Mouse (Mus musculus) bone marrow macrophage, adult 2 months (primary cell): Measurements from ENCODE around the gene Spem2. TPM values are rescaled to one million over a fixed set of nuclear protein-coding genes. Genes with fewer than 3 reads are reported as not detected.

Experiments
- H3K27ac ChIP-seq: 2 replicates; pipeline ENCODE4 v1.5.1; 2012; ENCODE audit warnings: low read depth, low read length; ENCODE audit not compliant: insufficient read depth
- H3K4me1 ChIP-seq: 2 replicates; pipeline ENCODE4 v1.6.1; 2012; ENCODE audit warnings: low read length; ENCODE audit not compliant: control insufficient read depth, insufficient read depth
- H3K4me3 ChIP-seq: 2 replicates; pipeline ENCODE4 v1.5.1; 2012; ENCODE audit warnings: mild to moderate bottlenecking, low read length, moderate library complexity; ENCODE audit not compliant: insufficient read depth
- CTCF ChIP-seq: IDR thresholded peaks from 2 replicates; pipeline ENCODE4 v1.5.1; 2012; ENCODE audit warnings: low read depth, mild to moderate bottlenecking, low read length, moderate library complexity
- POLR2A ChIP-seq: IDR thresholded peaks from 2 replicates; pipeline ENCODE4 v1.6.1; 2012; ENCODE audit warnings: mild to moderate bottlenecking, low read depth, low read length, borderline replicate concordance
- polyA plus RNA-seq: library from polyadenylated mRNA; stranded (reverse); fragments of >200 nt; gene quantifications from 2 replicates; pipeline ENCODE4 v1.2.4, GENCODE M21; 2012; ENCODE audit not compliant: missing spikeins, insufficient read depth, insufficient read length

Gene Spem2
- polyA plus RNA-seq, 1 experiment = not detected

DNA sequence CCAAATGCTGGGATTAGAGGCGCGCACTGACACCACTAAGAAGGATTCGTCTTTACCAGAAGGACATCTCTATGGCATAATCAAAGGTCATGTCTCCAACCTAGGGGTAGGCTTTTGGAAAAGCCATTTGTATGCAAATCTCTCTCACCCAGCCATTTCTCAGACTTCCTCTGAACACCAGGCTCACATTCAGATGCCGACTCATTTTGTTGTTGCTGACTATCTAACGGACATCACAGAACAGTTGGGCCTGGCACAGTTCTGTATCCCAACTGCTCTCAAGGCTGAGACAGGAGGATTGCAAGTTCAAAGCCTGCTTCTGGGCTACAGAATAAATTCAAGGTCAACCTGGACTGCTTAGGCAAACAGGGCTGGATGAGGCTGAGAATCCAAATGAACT is 31.0 kb downstream of the Spem2 start:
- Histone ChIP-seq H3K4me1 (peaks cover 8% of the 10 kb centered on the region; the same call in 1 of the 2 replicates), H3K4me3 (no peak overlapping the region), H3K27ac (no peak overlapping the region)
- TF ChIP-seq POLR2A (no peak), CTCF (no peak)

DNA sequence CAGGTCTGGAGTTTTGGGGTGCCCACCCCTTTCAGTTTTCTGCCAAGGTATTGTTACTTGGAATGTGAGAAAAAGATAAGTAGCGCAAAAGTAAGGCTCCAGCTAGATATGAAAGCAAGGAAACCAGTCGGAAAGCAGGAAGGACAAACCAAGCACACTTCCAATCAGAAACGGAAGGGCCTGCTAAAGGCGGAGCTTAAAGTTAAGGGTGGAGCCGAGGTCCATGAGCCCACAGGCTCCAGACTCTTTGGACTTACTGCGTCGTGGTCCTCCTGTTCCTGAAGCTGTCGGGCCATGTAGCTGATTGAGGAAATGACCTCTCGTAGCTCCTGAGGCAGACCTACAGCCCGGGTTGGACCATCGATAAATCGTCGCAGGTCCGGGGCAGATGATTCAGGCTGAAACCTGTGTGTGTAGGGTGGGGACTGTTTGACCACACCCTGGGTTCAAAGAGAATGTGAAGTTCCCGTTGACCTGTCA is 33.4 kb downstream of the Spem2 start:
- Histone ChIP-seq H3K4me1 (peaks cover 6% of the 10 kb centered on the region; the same call in 1 of the 2 replicates), H3K27ac (no peak overlapping the region), H3K4me3 (peak overlapping the region; percentile 44)
- TF ChIP-seq POLR2A (no peak), CTCF (no peak)

DNA sequence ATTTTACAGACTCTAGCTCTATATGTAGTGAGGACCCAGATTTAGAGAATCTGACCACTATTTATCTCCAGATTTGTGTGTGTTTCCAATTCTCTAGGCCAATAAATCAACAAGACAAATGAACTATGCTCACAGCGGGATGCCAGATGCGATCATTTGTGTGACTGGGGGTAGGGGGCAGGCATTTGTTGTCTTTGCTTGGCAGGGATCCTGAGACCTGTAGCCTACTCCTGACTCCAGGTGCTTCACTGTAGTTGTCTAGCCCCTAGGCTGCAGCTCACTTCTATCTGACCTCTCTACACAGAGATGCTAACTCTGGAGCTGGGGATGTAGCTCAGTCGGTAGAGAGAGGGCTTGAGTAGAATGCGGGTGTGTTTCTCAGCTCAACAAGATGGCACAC is 36.4 kb downstream of the Spem2 start:
- Histone ChIP-seq H3K4me1 (peaks cover 6% of the 10 kb centered on the region; the same call in 1 of the 2 replicates), H3K27ac (no peak overlapping the region), H3K4me3 (no peak overlapping the region)
- TF ChIP-seq POLR2A = no peak
- no peak for TF ChIP-seq CTCF

DNA sequence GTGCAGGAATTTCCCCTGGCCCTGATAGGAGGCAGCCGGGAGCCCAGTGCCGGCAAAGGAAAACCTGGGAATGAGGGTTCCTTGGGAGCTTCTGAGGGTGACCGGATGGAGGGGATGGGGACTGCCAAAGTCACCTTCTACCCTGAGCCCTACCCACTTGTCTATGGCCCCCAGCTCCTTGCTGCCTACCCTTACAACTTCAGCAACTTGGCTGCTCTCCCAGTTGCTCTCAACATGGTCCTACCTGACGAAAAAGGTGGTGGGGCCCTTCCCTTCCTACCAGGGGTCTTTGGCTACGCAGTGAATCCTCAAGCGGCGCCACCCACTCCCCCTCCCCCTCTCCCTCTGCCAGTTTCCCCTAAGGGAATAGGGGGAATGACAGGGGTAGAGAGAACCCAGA is 39.3 kb downstream of the Spem2 start:
- Histone ChIP-seq H3K4me3 (no peak overlapping the region), H3K4me1 (peaks cover 14% of the 10 kb centered on the region), H3K27ac (no peak overlapping the region)
- TF ChIP-seq CTCF (no peak), POLR2A (no peak)

DNA sequence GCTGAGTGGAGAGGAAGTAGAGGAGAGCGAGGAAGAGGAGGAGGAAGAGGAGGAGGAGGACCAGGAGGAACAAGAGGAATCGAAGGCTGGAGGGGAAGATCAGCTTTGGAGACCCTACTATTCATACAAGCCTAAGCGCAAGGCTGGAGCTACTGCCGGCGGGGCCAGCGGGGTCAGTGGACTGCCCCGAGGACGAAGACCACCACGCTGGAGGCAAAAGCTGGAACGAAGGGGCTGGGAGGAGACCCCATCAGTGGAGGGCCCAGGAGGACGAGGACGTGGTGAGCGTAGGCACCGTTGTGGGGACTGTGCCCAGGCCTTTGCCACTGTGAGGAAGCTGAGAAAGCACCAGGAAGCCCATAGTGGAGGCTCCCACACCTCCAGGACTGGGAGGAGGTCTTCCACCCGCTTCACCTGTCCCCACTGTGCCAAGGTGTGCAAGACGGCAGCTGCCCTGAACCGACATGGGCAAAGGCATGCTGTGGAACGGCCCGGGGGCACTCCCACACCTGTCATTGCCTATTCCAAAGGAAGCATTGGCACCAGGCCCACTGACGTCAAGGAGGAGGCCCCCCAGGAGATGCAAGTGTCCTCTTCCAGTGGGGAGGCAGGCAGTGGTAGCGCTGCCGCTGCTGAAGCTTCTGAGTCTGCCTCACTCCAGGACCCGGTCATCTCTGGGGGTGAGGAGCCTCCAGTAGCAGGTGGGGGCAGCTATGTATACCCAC is 39.8 kb downstream of the Spem2 start:
- H3K4me1 ChIP-seq = peaks cover 14% of the 10 kb centered on the region

DNA sequence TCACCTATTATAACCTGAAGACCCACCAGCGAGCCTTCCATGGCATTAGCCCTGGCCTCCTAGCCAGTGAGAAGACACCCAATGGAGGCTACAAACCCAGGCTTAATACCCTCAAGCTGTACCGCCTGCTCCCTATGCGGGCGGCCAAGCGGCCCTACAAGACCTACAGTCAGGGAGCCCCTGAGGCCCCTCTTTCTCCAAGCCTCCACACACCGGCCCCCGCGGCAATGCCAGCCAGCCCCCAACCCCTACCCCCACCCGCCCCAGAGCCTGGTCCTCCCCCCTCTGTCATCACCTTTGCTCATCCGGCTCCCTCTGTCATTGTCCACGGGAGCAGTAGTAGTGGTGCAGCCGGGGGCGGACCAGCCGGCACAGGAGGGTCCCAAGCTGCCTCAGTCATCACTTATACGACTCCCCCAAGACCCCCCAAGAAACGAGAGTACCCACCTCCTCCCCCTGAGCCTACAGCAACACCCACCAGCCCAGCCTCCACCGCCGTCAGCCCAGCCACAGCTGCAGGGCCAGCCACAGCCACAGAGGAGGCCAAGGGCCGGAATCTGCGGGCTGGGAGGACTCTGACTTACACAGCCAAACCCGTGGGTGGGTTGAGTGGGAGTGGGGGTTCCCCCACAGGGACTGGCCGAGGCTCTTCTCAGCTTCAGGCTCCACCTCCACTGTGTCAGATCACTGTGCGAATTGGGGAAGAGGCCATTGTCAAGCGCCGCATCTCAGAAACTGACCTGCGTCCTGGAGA is 40.6 kb downstream of the Spem2 start:
- TF ChIP-seq CTCF = no peak
- no peak for TF ChIP-seq POLR2A
- no peak overlapping the region for H3K27ac ChIP-seq
- H3K4me1 ChIP-seq = peaks cover 14% of the 10 kb centered on the region
- H3K4me3 ChIP-seq = no peak overlapping the region

More for the DNA sequence above, 39.8 kb downstream of the Spem2 start:
- TF ChIP-seq POLR2A = no peak
- TF ChIP-seq CTCF = no peak
- Histone ChIP-seq H3K27ac (no peak overlapping the region), H3K4me3 (no peak overlapping the region)

DNA sequence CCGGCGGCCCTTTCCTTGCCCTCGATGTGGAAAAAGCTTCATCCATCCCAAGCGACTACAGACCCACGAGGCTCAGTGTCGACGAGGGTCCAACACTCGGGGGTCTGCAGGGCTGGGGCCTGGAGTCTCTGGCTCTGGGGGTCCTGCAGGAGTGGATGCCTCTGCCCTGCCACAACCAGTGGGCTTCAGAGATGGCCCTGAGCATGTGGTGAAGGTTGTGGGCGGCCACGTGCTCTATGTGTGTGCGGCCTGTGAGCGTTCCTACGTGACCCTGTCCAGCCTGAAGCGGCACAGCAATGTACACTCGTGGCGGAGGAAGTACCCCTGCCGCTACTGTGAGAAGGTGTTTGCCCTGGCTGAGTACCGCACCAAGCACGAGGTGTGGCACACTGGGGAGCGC is 41.8 kb downstream of the Spem2 start:
- H3K4me3 ChIP-seq = no peak overlapping the region
- peaks cover 14% of the 10 kb centered on the region for H3K4me1 ChIP-seq
- no peak overlapping the region for H3K27ac ChIP-seq
- TF ChIP-seq POLR2A = no peak
- no peak for TF ChIP-seq CTCF

DNA sequence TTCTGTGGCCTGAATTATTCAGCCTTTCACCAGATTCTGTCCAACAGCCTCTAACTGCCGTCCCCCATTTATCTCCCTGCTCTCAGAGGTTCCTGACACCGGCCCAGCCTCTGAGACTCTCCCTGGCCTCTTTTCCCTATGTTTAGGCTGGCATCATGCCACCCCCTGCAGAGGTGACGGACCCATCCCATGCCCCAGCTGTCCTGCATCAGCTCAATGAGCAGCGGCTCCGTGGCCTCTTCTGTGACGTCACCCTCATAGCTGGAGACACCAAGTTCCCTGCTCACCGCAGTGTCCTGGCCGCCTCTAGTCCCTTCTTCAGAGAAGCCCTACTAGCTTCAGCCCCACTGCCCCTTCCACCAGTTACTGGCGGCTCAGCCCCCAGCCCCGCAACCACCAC is 42.5 kb downstream of the Spem2 start:
- TF ChIP-seq CTCF (no peak), POLR2A (no peak)
- no peak overlapping the region for H3K27ac ChIP-seq
- H3K4me1 ChIP-seq = peaks cover 14% of the 10 kb centered on the region

DNA sequence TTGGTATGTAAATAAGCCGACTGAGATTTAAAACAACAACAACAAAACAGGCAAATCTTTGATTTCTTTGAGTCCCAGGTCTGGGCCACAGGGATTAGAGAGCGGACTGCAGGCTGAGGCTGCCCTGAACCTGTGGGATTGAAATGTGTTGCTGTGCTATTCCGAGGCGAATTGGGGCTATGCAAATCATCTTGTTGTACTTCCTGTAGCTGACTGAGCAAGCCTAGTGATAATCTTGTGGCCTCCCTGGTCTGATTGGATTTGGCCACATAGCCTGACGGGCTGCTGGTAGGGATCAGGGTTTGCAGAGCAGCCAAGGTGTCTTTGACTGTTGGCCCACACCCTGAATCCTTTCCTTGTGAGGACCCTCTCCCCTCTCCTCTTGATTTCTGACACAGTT is 43.3 kb downstream of the Spem2 start:
- Histone ChIP-seq H3K4me1 (peaks cover 14% of the 10 kb centered on the region), H3K4me3 (no peak overlapping the region), H3K27ac (no peak overlapping the region)
- no peak for TF ChIP-seq POLR2A
- TF ChIP-seq CTCF = no peak

More for the DNA sequence above, 42.5 kb downstream of the Spem2 start:
- no peak overlapping the region for H3K4me3 ChIP-seq

DNA sequence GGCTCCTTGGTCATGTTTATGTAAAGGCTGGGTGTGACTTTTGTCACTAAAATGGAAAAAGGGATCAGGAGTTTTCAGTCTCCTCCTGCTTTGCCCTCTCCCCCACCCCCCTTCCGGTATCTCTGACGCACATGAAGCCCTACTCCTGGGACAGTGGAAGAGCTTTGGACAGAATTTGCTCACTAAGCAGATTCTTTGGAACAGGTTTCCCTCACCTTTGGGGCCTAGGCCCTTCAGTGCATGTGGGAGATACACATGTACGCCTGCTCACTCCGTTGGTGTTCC is 50.7 kb downstream of the Spem2 start:
- TF ChIP-seq POLR2A (no peak), CTCF (no peak)
- peaks cover 16% of the 10 kb centered on the region for H3K4me1 ChIP-seq
- H3K4me3 ChIP-seq = no peak overlapping the region
- no peak overlapping the region for H3K27ac ChIP-seq

DNA sequence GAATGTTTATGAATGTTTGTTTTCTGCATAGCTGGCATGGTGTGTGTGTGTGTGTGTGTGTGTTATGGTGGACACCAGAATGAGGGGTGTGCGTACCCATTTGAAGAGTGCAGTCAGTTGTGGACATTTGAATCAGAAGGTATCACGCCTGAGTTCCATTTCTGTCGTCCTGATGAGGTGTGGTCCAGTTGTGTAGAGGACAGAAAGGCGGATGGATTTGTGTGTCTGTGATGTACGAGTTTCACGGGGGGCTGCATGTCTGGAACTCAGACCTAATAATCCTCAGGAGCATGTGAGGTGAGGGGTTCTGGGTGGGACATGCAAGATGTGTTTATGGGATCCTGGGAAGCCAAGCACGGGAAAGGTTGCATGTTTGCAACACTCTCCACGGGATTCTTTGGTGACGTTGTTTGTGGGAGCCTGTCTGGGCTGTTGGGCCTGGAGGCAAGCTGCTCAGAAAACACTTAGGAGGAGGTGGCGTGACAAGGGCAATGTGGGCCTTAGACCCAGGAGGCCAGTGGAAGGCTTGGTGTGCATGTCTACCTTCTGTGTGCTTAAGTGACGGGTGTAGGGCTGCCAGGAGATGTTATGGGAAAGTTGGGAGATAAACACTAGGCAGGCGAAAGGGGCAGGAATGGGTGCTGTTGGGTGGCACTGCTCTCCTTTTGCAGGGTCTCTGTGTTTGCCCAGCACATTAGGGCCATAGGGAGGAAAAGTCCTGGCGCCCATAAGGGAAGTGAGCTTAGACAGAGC is 51.2 kb downstream of the Spem2 start:
- peak overlapping the region; percentile 81 for H3K4me3 ChIP-seq
- no peak overlapping the region for H3K27ac ChIP-seq
- TF ChIP-seq POLR2A (no peak), CTCF (no peak)
- H3K4me1 ChIP-seq = peaks cover 16% of the 10 kb centered on the region

Other genes starting within 250 kb of the Spem2 start
- 8.2 and 8.8 TPM in 2 replicates for gene Wrap53, start 238.2 kb downstream of the Spem2 start, polyA plus RNA-seq
- gene Trp53, start 238.1 kb downstream of the Spem2 start, polyA plus RNA-seq = 76.1 and 79.7 TPM in 2 replicates
- gene Atp1b2, start 212.5 kb downstream of the Spem2 start, polyA plus RNA-seq = not detected in 2 replicates
- not detected in 2 replicates for gene Shbg, start 200.6 kb downstream of the Spem2 start, polyA plus RNA-seq
- gene Sat2, start 196.4 kb downstream of the Spem2 start, polyA plus RNA-seq = 2.5 and 4.3 TPM in 2 replicates
- gene Fxr2, start 185.5 kb downstream of the Spem2 start, polyA plus RNA-seq = 54.1 and 64.6 TPM in 2 replicates
- gene Sox15, start 163.2 kb downstream of the Spem2 start, polyA plus RNA-seq = not detected in 2 replicates
- 64.2 and 68.9 TPM in 2 replicates for gene Mpdu1, start 155.8 kb downstream of the Spem2 start, polyA plus RNA-seq
- 1,401 and 1,598 TPM in 2 replicates for gene Cd68, start 152.3 kb downstream of the Spem2 start, polyA plus RNA-seq
- gene Eif4a1, start 146.0 kb downstream of the Spem2 start, polyA plus RNA-seq = 303 and 319 TPM in 2 replicates
- 120 and 131 TPM in 2 replicates for gene Senp3, start 136.4 kb downstream of the Spem2 start, polyA plus RNA-seq
- gene Tnfsf13, start 132.7 kb downstream of the Spem2 start, polyA plus RNA-seq = 20.8 and 23.9 TPM in 2 replicates
- gene Tnfsf12, start 122.6 kb downstream of the Spem2 start, polyA plus RNA-seq = 97.6 and 101 TPM in 2 replicates
- gene Tnfsfm13, start 122.4 kb downstream of the Spem2 start, polyA plus RNA-seq = 43.9 and 59.4 TPM in 2 replicates
- 46.5 and 69.7 TPM in 2 replicates for gene Polr2a, start 59.8 kb downstream of the Spem2 start, polyA plus RNA-seq
- gene Slc35g3, start 56.5 kb downstream of the Spem2 start, polyA plus RNA-seq = not detected in 2 replicates
- gene Zbtb4, start 52.6 kb downstream of the Spem2 start, polyA plus RNA-seq = 28.8 and 38.2 TPM in 2 replicates
- 1.0 and 1.8 TPM in 2 replicates for gene Chrnb1, start 22.5 kb downstream of the Spem2 start, polyA plus RNA-seq
- gene Fgf11, start 16.6 kb downstream of the Spem2 start, polyA plus RNA-seq = 27.9 and 29.7 TPM in 2 replicates
- not detected in 2 replicates for gene Tmem102, start 12.8 kb downstream of the Spem2 start, polyA plus RNA-seq
- not detected in 2 replicates for gene Gm39566, start 3.2 kb downstream of the Spem2 start, polyA plus RNA-seq
- not detected in 2 replicates for gene Spem1, start 3.7 kb upstream of the Spem2 start, polyA plus RNA-seq
- gene Nlgn2, start 19.3 kb upstream of the Spem2 start, polyA plus RNA-seq = 9.9 and 10.9 TPM in 2 replicates
- gene Tmem256, start 20.0 kb upstream of the Spem2 start, polyA plus RNA-seq = 253 and 279 TPM in 2 replicates
- gene Plscr3, start 27.9 kb upstream of the Spem2 start, polyA plus RNA-seq = 58.6 and 68.1 TPM in 2 replicates
- gene Tnk1, start 40.3 kb upstream of the Spem2 start, polyA plus RNA-seq = not detected in 2 replicates
- not detected in 2 replicates for gene Tmem95, start 59.6 kb upstream of the Spem2 start, polyA plus RNA-seq
- 6.3 and 7.1 TPM in 2 replicates for gene Kctd11, start 62.9 kb upstream of the Spem2 start, polyA plus RNA-seq
- 0.66 TPM in 1 of 2 replicates, not detected in the other for gene Acap1, start 77.1 kb upstream of the Spem2 start, polyA plus RNA-seq
- 1.4 TPM in 1 of 2 replicates, not detected in the other for gene 2810408A11Rik, start 82.5 kb upstream of the Spem2 start, polyA plus RNA-seq
- gene Neurl4, start 82.6 kb upstream of the Spem2 start, polyA plus RNA-seq = 15.8 and 16.9 TPM in 2 replicates
- gene Gps2, start 95.4 kb upstream of the Spem2 start, polyA plus RNA-seq = 92.8 and 103 TPM in 2 replicates
- 326 and 347 TPM in 2 replicates for gene Eif5a, start 103.5 kb upstream of the Spem2 start, polyA plus RNA-seq
- not detected in 2 replicates for gene Ybx2, start 117.3 kb upstream of the Spem2 start, polyA plus RNA-seq
- gene Slc2a4, start 129.7 kb upstream of the Spem2 start, polyA plus RNA-seq = not detected in 2 replicates
- gene Cldn7, start 146.3 kb upstream of the Spem2 start, polyA plus RNA-seq = not detected in 2 replicates
- 176 and 194 TPM in 2 replicates for gene Ctdnep1, start 162.7 kb upstream of the Spem2 start, polyA plus RNA-seq
- 41.4 and 49.8 TPM in 2 replicates for gene Elp5, start 164.1 kb upstream of the Spem2 start, polyA plus RNA-seq
- gene Gabarap, start 172.7 kb upstream of the Spem2 start, polyA plus RNA-seq = 1,001 and 1,002 TPM in 2 replicates
- gene Phf23, start 177.3 kb upstream of the Spem2 start, polyA plus RNA-seq = 77.6 and 78.1 TPM in 2 replicates
- gene Dvl2, start 182.1 kb upstream of the Spem2 start, polyA plus RNA-seq = 20.4 and 25.8 TPM in 2 replicates
- 46.4 and 51.3 TPM in 2 replicates for gene Acadvl, start 196.9 kb upstream of the Spem2 start, polyA plus RNA-seq
- 31.1 and 34.0 TPM in 2 replicates for gene Dlg4, start 198.5 kb upstream of the Spem2 start, polyA plus RNA-seq
- not detected in 2 replicates for gene Asgr1, start 235.6 kb upstream of the Spem2 start, polyA plus RNA-seq